Mouse (Mus musculus): ENCODE data around the gene Inhba.

- TF ChIP-seq CTCF (IDR thresholded peaks at IDR 0.05; ENCODE audit: low read depth, low read length) = no peak
- TF ChIP-seq POLR2A (IDR thresholded peaks at IDR 0.05; ENCODE audit: borderline replicate concordance, low read depth, low read length) = no peak
These were observed 11.7 kb downstream of the Inhba start for GRCm38 (mm10) chr13:16023070-16024039.

All from bone marrow macrophage, adult 2 months (primary cell).